Mouse (Mus musculus) hindbrain, embryonic 11.5 days (tissue): ENCODE results near the gene Lrp5. TPM values are rescaled to one million over a fixed set of nuclear protein-coding genes. Genes with fewer than 3 reads are reported as not detected.

Experiments
- ATAC-seq: fragments of 200-750 bp; cut with Nextera tagmentation; 2 replicates; pipeline ENCODE4 v1.8.0; 2017; ENCODE audit warnings: mild to moderate bottlenecking, moderate TSS enrichment, moderate library complexity; ENCODE audit not compliant: low FRiP score
- DNase-seq: peaks from one replicate; pipeline ENCODE4 v3.0.0-alpha.2; 2015; ENCODE audit warnings: low spot score
- H3K27ac ChIP-seq: fragments of 300-500 bp; sonication (generic); 2 replicates; pipeline ENCODE4 v1.5.1; 2014; ENCODE audit warnings: mild to moderate bottlenecking, low read depth, low read length
- H3K27me3 ChIP-seq: fragments of 300-500 bp; sonication (generic); 2 replicates; pipeline ENCODE4 v1.6.1; 2014; ENCODE audit warnings: mild to moderate bottlenecking, low read length, moderate library complexity, mixed read lengths; ENCODE audit not compliant: control insufficient read depth, insufficient read depth
- H3K36me3 ChIP-seq: fragments of 300-500 bp; sonication (generic); 2 replicates; pipeline ENCODE4 v1.6.1; 2014; ENCODE audit warnings: mild to moderate bottlenecking, low read length, moderate library complexity, mixed read lengths; ENCODE audit not compliant: control insufficient read depth, insufficient read depth
- H3K4me1 ChIP-seq: fragments of 300-500 bp; sonication (generic); replicated peaks from 2 replicates; pipeline ENCODE4 v1.6.1; 2014; ENCODE audit warnings: low read length, mixed read lengths; ENCODE audit not compliant: control insufficient read depth, insufficient read depth
- H3K4me2 ChIP-seq: fragments of 300-500 bp; sonication (generic); replicated peaks from 2 replicates; pipeline ENCODE4 v1.6.1; 2014; ENCODE audit warnings: mild to moderate bottlenecking, low read depth, low read length
- H3K4me3 ChIP-seq: fragments of 300-500 bp; sonication (generic); 2 replicates; pipeline ENCODE4 v1.5.1; 2014; ENCODE audit warnings: low read depth, low read length
- H3K9ac ChIP-seq: fragments of 300-500 bp; sonication (generic); 2 replicates; pipeline ENCODE4 v1.6.1; 2014; ENCODE audit warnings: low read depth, low read length
- H3K9me3 ChIP-seq: fragments of 300-500 bp; sonication (generic); 2 replicates; pipeline ENCODE4 v1.6.1; 2016; ENCODE audit warnings: low read length; ENCODE audit not compliant: control insufficient read depth
- WGBS: fragments of 180-500 bp; shearing (Covaris S2); extraction: QIAGEN DNeasy Blood & Tissue Kit; methylation state at CpG from one replicate; pipeline ENCODE4 v1.1.7; 2014; 5-methylcytosine and 5-hydroxymethylcytosine counted together
- polyA plus RNA-seq: library from polyadenylated mRNA; unstranded; fragments of >200 nt; fragmentation: Nextera tagmentation; extraction: Ambion mirVana; gene quantifications from 2 replicates; pipeline ENCODE4 v1.2.1, GENCODE M21; 2014

Lrp5 gene
- polyA plus RNA-seq, 1 experiment from 2014 or later = 5.1 TPM

GRCm38 (mm10) chr19:3718481-3719361 lies 32.4 kb upstream of the Lrp5 start:
- Histone ChIP-seq H3K36me3 (0 out of 2 replicates have a peak, but pooled peaks cover 4% of the 10 kb centered on the region), H3K27me3 (no peaks in the 10 kb centered on the region), H3K4me3 (peak overlapping the region; percentile 27), H3K4me1 (no peaks in the 10 kb centered on the region), H3K9ac (no peak overlapping the region), H3K9me3 (no peaks in the 10 kb centered on the region), H3K27ac (no peak overlapping the region), H3K4me2 (peak overlapping the region; percentile 43)
- ATAC-seq = peak; percentile 78
- WGBS = 45% methylated on average over 19 of the region's 19 CpGs
- peak; percentile 78 for DNase-seq

GRCm38 (mm10) chr19:3714381-3714780 lies 28.0 kb upstream of the Lrp5 start:
- 94% methylated on average over 6 of the region's 6 CpGs for WGBS
- Histone ChIP-seq H3K9me3 (no peaks in the 10 kb centered on the region), H3K4me3 (no peak overlapping the region), H3K27me3 (no peaks in the 10 kb centered on the region), H3K9ac (no peak overlapping the region), H3K27ac (no peak overlapping the region), H3K4me1 (no peaks in the 10 kb centered on the region), H3K4me2 (no peak overlapping the region), H3K36me3 (0 out of 2 replicates have a peak, but pooled peaks cover 4% of the 10 kb centered on the region)
- no peak for ATAC-seq
- DNase-seq = no peak

- Histone ChIP-seq H3K9ac (no peak overlapping the region), H3K4me3 (no peak overlapping the region), H3K36me3 (no peaks in the 10 kb centered on the region), H3K4me2 (no peak overlapping the region), H3K9me3 (no peaks in the 10 kb centered on the region), H3K27me3 (no peaks in the 10 kb centered on the region), H3K4me1 (peaks cover 2% of the 10 kb centered on the region; the same call in 1 of the 2 replicates), H3K27ac (no peak overlapping the region)
- ATAC-seq (no peak), DNase-seq (no peak)
- WGBS = 95% methylated on average over 2 of the region's 2 CpGs
Observed at GRCm38 (mm10) chr19:3710436-3710835, 24.1 kb upstream of the Lrp5 start.

GRCm38 (mm10) chr19:3709013-3709787 lies 22.8 kb upstream of the Lrp5 start:
- WGBS = 49% methylated on average over 10 of the region's 10 CpGs

GRCm38 (mm10) chr19:3708078-3709012 lies 22.0 kb upstream of the Lrp5 start, which contains the start of gene 1810055G02Rik:
1810055G02Rik (plus strand) TSS chr19:3708293.
- Histone ChIP-seq H3K27ac (peak within 1 kb of the TSS; percentile 90), H3K4me3 (peak within 1 kb of the TSS; percentile 82), H3K36me3 (no peaks in the 10 kb centered on the region), H3K4me2 (peak within 1 kb of the TSS; percentile 43), H3K27me3 (no peaks in the 10 kb centered on the region), H3K9ac (peak within 1 kb of the TSS; percentile 78), H3K9me3 (no peaks in the 10 kb centered on the region), H3K4me1 (peaks cover 2% of the 10 kb centered on the region; the same call in 1 of the 2 replicates)
- DNase-seq (peak; percentile 98), ATAC-seq (peak; percentile 97)
- WGBS = under 1% methylated on average over 59 of the region's 61 CpGs

More at GRCm38 (mm10) chr19:3709013-3709787, 22.8 kb upstream of the Lrp5 start:
- peak overlapping the region; percentile 82 for H3K4me3 ChIP-seq
- peak overlapping the region; percentile 78; the same call in 1 of the 2 replicates for H3K9ac ChIP-seq
- DNase-seq (no peak), ATAC-seq (no peak)
- H3K4me1 ChIP-seq = peaks cover 2% of the 10 kb centered on the region; the same call in 1 of the 2 replicates
- H3K9me3 ChIP-seq = no peaks in the 10 kb centered on the region
- no peaks in the 10 kb centered on the region for H3K36me3 ChIP-seq
- peak overlapping the region; percentile 43 for H3K4me2 ChIP-seq
- H3K27me3 ChIP-seq = no peaks in the 10 kb centered on the region
- no peak overlapping the region for H3K27ac ChIP-seq

- DNase-seq = no peak
- no peaks in the 10 kb centered on the region for H3K9me3 ChIP-seq
- WGBS = 43% methylated on average over 10 of the region's 10 CpGs
- H3K9ac ChIP-seq = peak overlapping the region; percentile 56
- H3K36me3 ChIP-seq = no peaks in the 10 kb centered on the region
- peak overlapping the region; percentile 43 for H3K4me2 ChIP-seq
- H3K4me1 ChIP-seq = peaks cover 2% of the 10 kb centered on the region; the same call in 1 of the 2 replicates
- H3K27ac ChIP-seq = no peak overlapping the region
- H3K4me3 ChIP-seq = peak overlapping the region; percentile 82
- H3K27me3 ChIP-seq = no peaks in the 10 kb centered on the region
- ATAC-seq = no peak
Observed at GRCm38 (mm10) chr19:3707553-3707952, 21.2 kb upstream of the Lrp5 start.

GRCm38 (mm10) chr19:3706258-3706657 lies 19.9 kb upstream of the Lrp5 start:
- Histone ChIP-seq H3K27me3 (no peaks in the 10 kb centered on the region), H3K36me3 (no peaks in the 10 kb centered on the region), H3K4me1 (peaks cover 2% of the 10 kb centered on the region; the same call in 1 of the 2 replicates), H3K9me3 (no peaks in the 10 kb centered on the region), H3K4me3 (no peak overlapping the region), H3K27ac (no peak overlapping the region), H3K9ac (no peak overlapping the region), H3K4me2 (no peak overlapping the region)
- ATAC-seq = no peak
- 32% methylated on average over 1 of the region's 1 CpGs for WGBS
- DNase-seq = no peak

- DNase-seq (no peak), ATAC-seq (no peak)
- 83% methylated on average over 4 of the region's 4 CpGs for WGBS
- Histone ChIP-seq H3K9ac (no peak overlapping the region), H3K4me1 (no peaks in the 10 kb centered on the region), H3K27ac (no peak overlapping the region), H3K36me3 (no peaks in the 10 kb centered on the region), H3K4me3 (no peak overlapping the region), H3K4me2 (no peak overlapping the region), H3K27me3 (no peaks in the 10 kb centered on the region), H3K9me3 (no peaks in the 10 kb centered on the region)
Observed at GRCm38 (mm10) chr19:3702460-3702859, 16.1 kb upstream of the Lrp5 start.
